Mouse (Mus musculus) MEL (cell line): ENCODE measurements around the gene Mrpl40. TPM values are rescaled to one million over a fixed set of nuclear protein-coding genes. Genes with fewer than 3 reads are reported as not detected.
A peak's percentile ranks its signal among the peaks of the same experiment; 100 is the strongest.

Source experiments
- DNase-seq: peaks from one replicate; pipeline ENCODE4 v3.0.0; 2011; ENCODE audit warnings: low read depth, low spot score
- H3K27ac ChIP-seq: 2 replicates; pipeline ENCODE4 v1.5.1; 2012; ENCODE audit warnings: low read depth, mild to moderate bottlenecking, control low read depth, low read length, moderate library complexity; ENCODE audit not compliant: control insufficient read depth
- H3K27me3 ChIP-seq, 2 experiments: fragments of 150-350 bp in 1 of 2; sonication (generic) in 1 of 2; 2 replicates each; pipeline ENCODE4 v1.6.1; 2012; ENCODE audit warnings: low read length in 2 of 2, mild to moderate bottlenecking in 2 of 2, improper control_type of control experiment in 1 of 2, moderate library complexity in 1 of 2; ENCODE audit not compliant: insufficient read depth in 2 of 2, control insufficient read depth in 1 of 2
- H3K36me3 ChIP-seq, 2 experiments: 2 replicates each; pipeline ENCODE4 v1.6.1; 2012 to 2014; ENCODE audit warnings: low read length in 2 of 2, improper control_type of control experiment in 1 of 2, inconsistent platforms in 1 of 2, mild to moderate bottlenecking in 1 of 2; ENCODE audit not compliant: insufficient read depth in 2 of 2, control insufficient read depth in 1 of 2
- H3K4me1 ChIP-seq, 2 experiments: fragments of 150-350 bp in 1 of 2; sonication (generic) in 1 of 2; 2 replicates each; pipeline ENCODE4 v1.6.1; 2012; ENCODE audit warnings: low read length in 2 of 2, improper control_type of control experiment in 1 of 2, mild to moderate bottlenecking in 1 of 2; ENCODE audit not compliant: insufficient read depth in 2 of 2, control insufficient read depth in 1 of 2
- H3K4me3 ChIP-seq, 2 experiments: fragments of 150-350 bp in 1 of 2; sonication (generic) in 1 of 2; 2 replicates each; pipeline ENCODE4 v1.5.1; 2012; ENCODE audit warnings: low read depth in 2 of 2, low read length in 2 of 2, mild to moderate bottlenecking in 2 of 2, moderate library complexity in 2 of 2, control low read depth in 1 of 2, improper control_type of control experiment in 1 of 2; ENCODE audit not compliant: control insufficient read depth in 1 of 2, insufficient read depth in 1 of 2
- H3K79me2 ChIP-seq: 2 replicates; pipeline ENCODE4 v1.6.1; 2012; ENCODE audit warnings: mild to moderate bottlenecking, low read length, moderate library complexity; ENCODE audit not compliant: control insufficient read depth, poor library complexity, insufficient read depth
- H3K9ac ChIP-seq: 2 replicates; pipeline ENCODE4 v1.6.1; 2012; ENCODE audit warnings: low read depth, mild to moderate bottlenecking, control low read depth, low read length, moderate library complexity; ENCODE audit not compliant: control insufficient read depth, poor library complexity, severe bottlenecking
- H3K9me3 ChIP-seq: fragments of 150-350 bp; sonication (generic); replicated peaks from 2 replicates; pipeline ENCODE4 v1.6.1; 2012; ENCODE audit warnings: mild to moderate bottlenecking, low read length, improper control_type of control experiment, moderate library complexity; ENCODE audit not compliant: insufficient read depth
- BHLHE40 ChIP-seq: IDR thresholded peaks from 2 replicates; pipeline ENCODE4 v1.6.1; 2012; ENCODE audit warnings: low read depth, mild to moderate bottlenecking, inconsistent platforms, low read length, improper control_type of control experiment, borderline replicate concordance
- CHD1 ChIP-seq: IDR thresholded peaks from 2 replicates; pipeline ENCODE4 v1.6.1; 2012; ENCODE audit warnings: low read depth, mild to moderate bottlenecking, inconsistent platforms, low read length, improper control_type of control experiment
- CTCF ChIP-seq, 3 experiments: IDR thresholded peaks in 2 of 3; conservative IDR thresholded peaks in 1 of 3; 2 replicates each; pipeline ENCODE4 v1.5.1; 2011 to 2012; ENCODE audit warnings: low read length in 3 of 3, low read depth in 2 of 3, mild to moderate bottlenecking in 2 of 3, improper control_type of control experiment in 1 of 3, inconsistent platforms in 1 of 3, mixed read lengths in 1 of 3, moderate library complexity in 1 of 3; ENCODE audit not compliant: control insufficient read depth in 1 of 3, insufficient read depth in 1 of 3, poor library complexity in 1 of 3, severe bottlenecking in 1 of 3
- EP300 ChIP-seq, 2 experiments: IDR thresholded peaks; 2 replicates each; pipeline ENCODE4 v1.6.1; 2011; ENCODE audit warnings: improper control_type of control experiment in 2 of 2, low read length in 2 of 2, low read depth in 1 of 2, mild to moderate bottlenecking in 1 of 2
- GATA1 ChIP-seq: IDR thresholded peaks from 2 replicates; pipeline ENCODE4 v1.6.1; 2011; ENCODE audit warnings: low read depth, low read length, improper control_type of control experiment
- MAZ ChIP-seq: IDR thresholded peaks from 2 replicates; pipeline ENCODE4 v1.6.1; 2012; ENCODE audit warnings: low read depth, mild to moderate bottlenecking, inconsistent platforms, low read length, improper control_type of control experiment
- MEF2A ChIP-seq: IDR thresholded peaks from 2 replicates; pipeline ENCODE4 v1.6.1; 2014; ENCODE audit warnings: low read depth, mild to moderate bottlenecking, inconsistent platforms, low read length, improper control_type of control experiment; ENCODE audit not compliant: poor library complexity, insufficient replicate concordance, severe bottlenecking; ENCODE audit errors: extremely low read depth
- MXI1 ChIP-seq: IDR thresholded peaks from 2 replicates; pipeline ENCODE4 v1.6.1; 2011; ENCODE audit warnings: mild to moderate bottlenecking, low read depth, low read length, improper control_type of control experiment
- NELFE ChIP-seq: IDR thresholded peaks from 2 replicates; pipeline ENCODE4 v1.6.1; 2011; ENCODE audit warnings: low read depth, low read length, improper control_type of control experiment
- POLR2A ChIP-seq, 2 experiments: IDR thresholded peaks; 2 replicates each; pipeline ENCODE4 v1.6.1; 2011 to 2012; ENCODE audit warnings: low read length in 2 of 2, mild to moderate bottlenecking in 2 of 2, control low read depth in 1 of 2, improper control_type of control experiment in 1 of 2, low read depth in 1 of 2, moderate library complexity in 1 of 2; ENCODE audit not compliant: control insufficient read depth in 1 of 2, insufficient read depth in 1 of 2, poor library complexity in 1 of 2
- RAD21 ChIP-seq: IDR thresholded peaks from 2 replicates; pipeline ENCODE4 v1.6.1; 2011; ENCODE audit warnings: mild to moderate bottlenecking, low read depth, low read length, improper control_type of control experiment
- RCOR1 ChIP-seq: IDR thresholded peaks from 2 replicates; pipeline ENCODE4 v1.6.1; 2012; ENCODE audit warnings: low read depth, mild to moderate bottlenecking, inconsistent platforms, low read length, improper control_type of control experiment
- SIN3A ChIP-seq: IDR thresholded peaks from 2 replicates; pipeline ENCODE4 v1.6.1; 2012; ENCODE audit warnings: low read length, improper control_type of control experiment, inconsistent platforms
- TCF12 ChIP-seq: IDR thresholded peaks from 2 replicates; pipeline ENCODE4 v1.6.1; 2014; ENCODE audit warnings: low read depth, mild to moderate bottlenecking, inconsistent platforms, low read length, improper control_type of control experiment, moderate library complexity
- UBTF ChIP-seq: IDR thresholded peaks from 2 replicates; pipeline ENCODE4 v1.6.1; 2012; ENCODE audit warnings: low read depth, mild to moderate bottlenecking, inconsistent platforms, low read length, improper control_type of control experiment, moderate library complexity, borderline replicate concordance; ENCODE audit not compliant: insufficient read depth
- USF2 ChIP-seq, 2 experiments: IDR thresholded peaks; 2 replicates each; pipeline ENCODE4 v1.6.1; 2011 to 2012; ENCODE audit warnings: improper control_type of control experiment in 2 of 2, low read length in 2 of 2, borderline replicate concordance in 1 of 2, inconsistent platforms in 1 of 2, low read depth in 1 of 2, mild to moderate bottlenecking in 1 of 2; ENCODE audit not compliant: insufficient read depth in 1 of 2
- ZMIZ1 ChIP-seq: IDR thresholded peaks from 2 replicates; pipeline ENCODE4 v1.6.1; 2012; ENCODE audit warnings: low read depth, mild to moderate bottlenecking, inconsistent platforms, low read length, improper control_type of control experiment, moderate library complexity
- polyA plus RNA-seq, 2 experiments: library from polyadenylated mRNA; stranded (reverse) in 1 of 2; unstranded in 1 of 2; fragments of >175 nt in 1 of 2; fragments of >200 nt in 1 of 2; gene quantifications; 2 replicates each; pipeline versions ENCODE4 v1.2.1 to v1.2.4; 2012; ENCODE audit warnings: low replicate concordance in 2 of 2, low read depth in 1 of 2; ENCODE audit not compliant: insufficient read length in 2 of 2, insufficient read depth in 1 of 2, missing spikeins in 1 of 2
- total RNA-seq: library from RNA; depleted of rRNA; stranded (reverse); fragments of 300-350 nt; gene quantifications from 2 replicates; pipeline ENCODE4 v1.2.3, GENCODE M21; 2012

The Mrpl40 gene
- total and polyA plus RNA-seq, 3 experiments: 78.7 to 84.6 TPM; not detected in 1

DNA sequence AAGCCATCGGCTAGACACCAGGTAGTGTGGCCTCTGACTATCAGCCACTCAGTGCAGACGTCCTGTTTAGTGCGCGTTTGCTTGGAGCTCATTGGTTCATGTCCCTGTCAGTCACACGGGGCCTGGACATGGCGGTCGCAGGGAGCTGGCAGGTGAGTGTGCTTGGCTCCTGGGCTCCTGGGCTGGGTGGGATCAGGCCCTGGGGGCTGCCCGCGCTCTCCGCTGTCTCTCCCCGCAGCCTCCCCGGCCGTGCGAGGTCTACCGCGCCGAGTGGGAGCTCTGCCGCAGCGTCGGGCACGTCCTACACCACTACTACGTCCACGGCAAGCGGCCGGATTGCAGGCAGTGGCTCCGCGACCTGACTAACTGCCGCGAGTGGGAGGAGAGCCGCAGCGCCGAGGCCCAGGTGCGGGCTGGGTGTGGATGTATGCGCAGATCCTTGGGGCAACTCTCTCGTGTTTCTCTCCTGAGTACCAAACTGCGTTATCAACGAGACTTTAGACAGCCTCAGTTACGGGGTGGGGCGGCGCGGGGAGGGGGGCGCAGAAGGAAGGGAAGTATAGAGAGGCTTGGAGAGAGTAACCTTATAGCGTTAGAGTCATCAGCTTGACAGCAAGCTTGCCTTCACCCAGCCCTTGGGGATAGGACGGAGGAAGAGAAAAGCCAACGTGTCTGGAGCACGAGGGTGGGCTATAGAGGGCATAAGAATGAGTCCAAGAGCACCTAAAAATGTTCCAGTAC, 40.0 kb downstream of the Mrpl40 start, which contains the start of the genes 2510002D24Rik and Gm28539 (continued):
- TF ChIP-seq RAD21 (no peak), CHD1 (no peak), RCOR1 (no peak), MXI1 (no peak; the same call in 1 of the 2 replicates), POLR2A (IDR thresholded peaks at IDR 0.05; ENCODE audit: control insufficient read depth in 1 of 2, insufficient read depth in 1 of 2, low read depth in 1 of 2, low read length in 2 of 2, poor library complexity in 1 of 2) (peak; percentile 81 to 90), MEF2A (no peak), NELFE (peak; percentile 84), TCF12 (0 out of 2 replicates have a peak, but pooled peaks have one; percentile 20), UBTF (no peak), MAZ (peak; percentile 78), CTCF (IDR thresholded peaks at IDR 0.05 in 2 of 3, conservative IDR thresholded peaks at IDR 0.05 in 1 of 3; ENCODE audit: control insufficient read depth in 1 of 3, insufficient read depth in 1 of 3, low read depth in 2 of 3, low read length in 3 of 3, poor library complexity in 1 of 3, severe bottlenecking in 1 of 3) (no peak), EP300 (IDR thresholded peaks at IDR 0.05; ENCODE audit: low read depth in 1 of 2, low read length in 2 of 2) (no peak), USF2 (IDR thresholded peaks at IDR 0.05; ENCODE audit: borderline replicate concordance in 1 of 2, insufficient read depth in 1 of 2, low read depth in 1 of 2, low read length in 2 of 2) (no peak), BHLHE40 (no peak), SIN3A (no peak)
- TF ChIP-seq, all 39 proteins: peak for 10

DNA sequence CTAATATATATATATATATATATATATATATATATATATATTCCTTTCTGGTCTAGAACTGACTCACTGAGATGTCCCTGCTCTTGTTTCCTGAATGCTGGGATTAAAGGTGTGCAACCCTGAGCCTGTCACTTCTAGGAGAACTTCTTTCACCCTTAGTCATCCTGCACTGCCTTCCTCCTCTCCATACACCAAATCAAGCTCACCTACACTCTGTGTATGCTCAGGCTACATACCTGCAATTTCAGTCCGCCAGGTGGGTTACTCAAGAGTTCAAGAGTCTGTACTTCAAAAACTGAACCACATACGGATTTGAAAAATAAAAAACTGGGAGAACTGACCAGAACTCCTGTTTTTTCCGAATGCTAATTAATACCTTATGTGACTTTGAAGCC, 40.6 kb downstream of the Mrpl40 start:
- H3K4me3 ChIP-seq: peak overlapping the region; percentile 90 to 92
- no peaks in the 10 kb centered on the region for H3K9me3 ChIP-seq
- H3K4me1 ChIP-seq: peaks cover 4% of the 10 kb centered on the region in 2 experiments; a peak in 2 of 4 replicates
- H3K79me2 ChIP-seq: peaks cover 6% of the 10 kb centered on the region
- no peaks in the 10 kb centered on the region for H3K27me3 ChIP-seq
- DNase-seq: no peak
- no peak overlapping the region for H3K27ac ChIP-seq
- peaks cover 9 to 12% of the 10 kb centered on the region in 2 experiments for H3K36me3 ChIP-seq
- TF ChIP-seq RAD21 (no peak), CTCF (IDR thresholded peaks at IDR 0.05 in 2 of 3, conservative IDR thresholded peaks at IDR 0.05 in 1 of 3; ENCODE audit: control insufficient read depth in 1 of 3, insufficient read depth in 1 of 3, low read depth in 2 of 3, low read length in 3 of 3, poor library complexity in 1 of 3, severe bottlenecking in 1 of 3) (no peak), ZMIZ1 (no peak), CHD1 (no peak), BHLHE40 (no peak), MAZ (no peak), GATA1 (no peak)
- TF ChIP-seq, all 39 proteins: peak for 0
- peak overlapping the region; percentile 8; the same call in 1 of the 2 replicates for H3K9ac ChIP-seq
